Mouse (Mus musculus) neural tube, embryonic 14.5 days (tissue): ENCODE data around the gene Ccnl2. TPM values are rescaled to one million over a fixed set of nuclear protein-coding genes. Genes with fewer than 3 reads are reported as not detected.
A peak's percentile ranks its signal among the peaks of the same experiment; 100 is the strongest.

Source experiments
- ATAC-seq: fragments of 200-750 bp; cut with Nextera tagmentation; 2 replicates; pipeline ENCODE4 v1.8.0; 2017; ENCODE audit warnings: low read depth, mild to moderate bottlenecking, moderate TSS enrichment, moderate library complexity
- H3K27ac ChIP-seq: fragments of 300-500 bp; sonication (generic); 2 replicates; pipeline ENCODE4 v1.5.1; 2014; ENCODE audit warnings: low read depth, mild to moderate bottlenecking, control low read depth, low read length, moderate library complexity, mixed read lengths
- H3K27me3 ChIP-seq: fragments of 300-500 bp; sonication (generic); 2 replicates; pipeline ENCODE4 v1.6.1; 2014; ENCODE audit warnings: low read length; ENCODE audit not compliant: control insufficient read depth, insufficient read depth
- H3K36me3 ChIP-seq: fragments of 300-500 bp; sonication (generic); 2 replicates; pipeline ENCODE4 v1.6.1; 2014; ENCODE audit warnings: low read length, mixed read lengths; ENCODE audit not compliant: control insufficient read depth, insufficient read depth
- H3K4me1 ChIP-seq: fragments of 300-500 bp; sonication (generic); 2 replicates; pipeline ENCODE4 v1.6.1; 2014; ENCODE audit warnings: low read length; ENCODE audit not compliant: control insufficient read depth, insufficient read depth
- H3K4me2 ChIP-seq: fragments of 300-500 bp; sonication (generic); 2 replicates; pipeline ENCODE4 v1.6.1; 2014; ENCODE audit warnings: mild to moderate bottlenecking, low read depth, low read length, control low read depth
- H3K4me3 ChIP-seq: fragments of 300-500 bp; sonication (generic); 2 replicates; pipeline ENCODE4 v1.5.1; 2014; ENCODE audit warnings: low read depth, low read length, control low read depth, mixed read lengths
- H3K9ac ChIP-seq: fragments of 300-500 bp; sonication (generic); replicated peaks from 2 replicates; pipeline ENCODE4 v1.6.1; 2014; ENCODE audit warnings: low read depth, mild to moderate bottlenecking, control low read depth, low read length, mixed read lengths
- H3K9me3 ChIP-seq: fragments of 300-500 bp; sonication (generic); 2 replicates; pipeline ENCODE4 v1.6.1; 2016; ENCODE audit warnings: low read length; ENCODE audit not compliant: control insufficient read depth
- WGBS: fragments of 180-500 bp; shearing (Covaris S2); extraction: QIAGEN DNeasy Blood & Tissue Kit; methylation state at CpG from one replicate; pipeline ENCODE4 v1.1.7; 2014; 5-methylcytosine and 5-hydroxymethylcytosine counted together
- polyA plus RNA-seq: library from polyadenylated mRNA; unstranded; fragments of >200 nt; fragmentation: Nextera tagmentation; extraction: Ambion mirVana; gene quantifications from 2 replicates; pipeline ENCODE4 v1.2.1, GENCODE M21; 2014

Gene Ccnl2
- polyA plus RNA-seq, 1 experiment from 2014 or later, result 153 TPM

- Histone ChIP-seq H3K4me1 (peaks cover 14% of the 10 kb centered on the region), H3K27me3 (no peaks in the 10 kb centered on the region), H3K9ac (peak within 1 kb of the TSS; percentile 83), H3K4me3 (peak within 1 kb of the TSS; percentile 89), H3K9me3 (no peaks in the 10 kb centered on the region), H3K27ac (peak within 1 kb of the TSS; percentile 48), H3K36me3 (peaks cover 6% of the 10 kb centered on the region; the same call in 1 of the 2 replicates), H3K4me2 (peak within 1 kb of the TSS; percentile 81)
- ATAC-seq, result no peak
- WGBS, result 12% methylated on average over 12 of the region's 12 CpGs
Measured at GRCm38 (mm10) chr4:155802741-155803339, 9.4 kb upstream of the Ccnl2 start, which contains the start of gene Mrpl20. Gene Mrpl20 (plus strand): TSS chr4:155802878.

GRCm38 (mm10) chr4:155803340-155804041 is 8.8 kb upstream of the Ccnl2 start:
- Histone ChIP-seq H3K4me3 (peak overlapping the region; percentile 89), H3K36me3 (peaks cover 12% of the 10 kb centered on the region), H3K9ac (peak overlapping the region; percentile 83), H3K4me2 (peak overlapping the region; percentile 81), H3K27me3 (no peaks in the 10 kb centered on the region), H3K9me3 (no peaks in the 10 kb centered on the region), H3K4me1 (peaks cover 14% of the 10 kb centered on the region), H3K27ac (peak overlapping the region; percentile 48)
- peak; percentile 98 for ATAC-seq
- under 1% methylated on average over 58 of the region's 58 CpGs for WGBS

- Histone ChIP-seq H3K4me3 (no peak overlapping the region), H3K36me3 (peaks cover 27% of the 10 kb centered on the region), H3K27me3 (no peaks in the 10 kb centered on the region), H3K9ac (no peak overlapping the region), H3K27ac (no peak overlapping the region), H3K9me3 (no peaks in the 10 kb centered on the region), H3K4me1 (peaks cover 16% of the 10 kb centered on the region), H3K4me2 (no peak overlapping the region)
- 94% methylated on average over 3 of the region's 3 CpGs for WGBS
- ATAC-seq, result no peak
Measured at GRCm38 (mm10) chr4:155807841-155808240, 4.4 kb upstream of the Ccnl2 start.

GRCm38 (mm10) chr4:155812665-155813181 is 434 bp downstream of the Ccnl2 start:
- no peaks in the 10 kb centered on the region for H3K27me3 ChIP-seq
- peaks cover 53% of the 10 kb centered on the region for H3K36me3 ChIP-seq
- peak overlapping the region; percentile 89 for H3K27ac ChIP-seq
- no peaks in the 10 kb centered on the region for H3K9me3 ChIP-seq
- H3K4me1 ChIP-seq, result peaks cover 19% of the 10 kb centered on the region
- H3K9ac ChIP-seq, result peak overlapping the region; percentile 99
- peak overlapping the region; percentile 99 for H3K4me3 ChIP-seq
- under 1% methylated on average over 46 of the region's 49 CpGs for WGBS
- peak; percentile 49; the same call in 1 of the 2 replicates for ATAC-seq
- H3K4me2 ChIP-seq, result peak overlapping the region; percentile 96

GRCm38 (mm10) chr4:155817533-155817932 is 5.2 kb downstream of the Ccnl2 start:
- H3K4me1 ChIP-seq, result peaks cover 13% of the 10 kb centered on the region
- no peak overlapping the region for H3K9ac ChIP-seq
- 89% methylated on average over 4 of the region's 4 CpGs for WGBS
- no peak overlapping the region for H3K4me2 ChIP-seq
- no peaks in the 10 kb centered on the region for H3K27me3 ChIP-seq
- H3K27ac ChIP-seq, result no peak overlapping the region
- peaks cover 73% of the 10 kb centered on the region for H3K36me3 ChIP-seq
- H3K9me3 ChIP-seq, result no peaks in the 10 kb centered on the region
- ATAC-seq, result no peak
- H3K4me3 ChIP-seq, result no peak overlapping the region

GRCm38 (mm10) chr4:155821025-155821424 is 8.7 kb downstream of the Ccnl2 start:
- Histone ChIP-seq H3K4me2 (no peak overlapping the region), H3K9me3 (no peaks in the 10 kb centered on the region), H3K9ac (no peak overlapping the region), H3K27ac (no peak overlapping the region), H3K4me1 (no peaks in the 10 kb centered on the region), H3K36me3 (peaks cover 88% of the 10 kb centered on the region), H3K4me3 (no peak overlapping the region), H3K27me3 (no peaks in the 10 kb centered on the region)
- ATAC-seq, result no peak
- WGBS, result 78% methylated on average over 7 of the region's 7 CpGs

- Histone ChIP-seq H3K27ac (no peak overlapping the region), H3K4me2 (no peak overlapping the region), H3K4me3 (no peak overlapping the region), H3K9ac (no peak overlapping the region), H3K27me3 (no peaks in the 10 kb centered on the region), H3K4me1 (no peaks in the 10 kb centered on the region), H3K9me3 (no peaks in the 10 kb centered on the region), H3K36me3 (peaks cover 76% of the 10 kb centered on the region)
- no peak for ATAC-seq
- 98% methylated on average over 16 of the region's 16 CpGs for WGBS
Measured at GRCm38 (mm10) chr4:155823443-155823842, 11.2 kb downstream of the Ccnl2 start.

GRCm38 (mm10) chr4:155829866-155830265 is 17.6 kb downstream of the Ccnl2 start:
- H3K9ac ChIP-seq, result no peak overlapping the region
- no peaks in the 10 kb centered on the region for H3K27me3 ChIP-seq
- H3K4me1 ChIP-seq, result peaks cover 16% of the 10 kb centered on the region
- H3K4me2 ChIP-seq, result no peak overlapping the region
- no peak for ATAC-seq
- 94% methylated on average over 4 of the region's 4 CpGs for WGBS
- H3K36me3 ChIP-seq, result peaks cover 21% of the 10 kb centered on the region
- no peak overlapping the region for H3K27ac ChIP-seq
- no peaks in the 10 kb centered on the region for H3K9me3 ChIP-seq
- H3K4me3 ChIP-seq, result no peak overlapping the region

GRCm38 (mm10) chr4:155830596-155830995 is 18.3 kb downstream of the Ccnl2 start:
- 0 out of 2 replicates have a peak, but pooled peaks cover 13% of the 10 kb centered on the region for H3K36me3 ChIP-seq
- H3K4me3 ChIP-seq, result peak overlapping the region; percentile 77; the same call in 1 of the 2 replicates
- WGBS, result 56% methylated on average over 8 of the region's 8 CpGs
- no peak for ATAC-seq
- H3K27me3 ChIP-seq, result no peaks in the 10 kb centered on the region
- H3K9ac ChIP-seq, result no peak overlapping the region
- H3K9me3 ChIP-seq, result no peaks in the 10 kb centered on the region
- H3K27ac ChIP-seq, result peak overlapping the region; percentile 84; the same call in 1 of the 2 replicates
- H3K4me1 ChIP-seq, result peaks cover 16% of the 10 kb centered on the region
- H3K4me2 ChIP-seq, result peak overlapping the region; percentile 79
